Mouse (Mus musculus): ENCODE results near the gene Cers5. TPM values are rescaled to one million over a fixed set of nuclear protein-coding genes. Genes with fewer than 3 reads are reported as not detected.

Gene Cers5
- polyA plus RNA-seq, 1 experiment from 2014 or later = 61.6 TPM

GRCm38 (mm10) chr15:99717386-99718334 is 55.0 kb downstream of the Cers5 start, which contains the start of gene Gpd1:
Gpd1 (plus strand) TSS chr15:99717515.
- no peak for DNase-seq (ENCODE audit: low spot score)
- H3K4me3 ChIP-seq (ENCODE audit: low read depth, low read length) = no peak within 1 kb of the TSS
- no peak for ATAC-seq (ENCODE audit: low FRiP score)
- no peaks in the 10 kb centered on the region for H3K4me1 ChIP-seq (replicated peaks; ENCODE audit: control insufficient read depth, insufficient read depth, low read length)
- 77% methylated on average over 24 of the region's 26 CpGs for WGBS
- H3K27me3 ChIP-seq (ENCODE audit: control insufficient read depth, insufficient read depth, low read length) = no peaks in the 10 kb centered on the region
- peaks cover 11% of the 10 kb centered on the region for H3K36me3 ChIP-seq (ENCODE audit: control insufficient read depth, insufficient read depth, low read length)
- no peak within 1 kb of the TSS for H3K27ac ChIP-seq (ENCODE audit: low read depth, low read length)
- no peak within 1 kb of the TSS for H3K4me2 ChIP-seq (replicated peaks; ENCODE audit: low read depth, low read length)
- no peak within 1 kb of the TSS for H3K9ac ChIP-seq (ENCODE audit: low read depth, low read length)
- H3K9me3 ChIP-seq (ENCODE audit: control insufficient read depth, low read length) = no peaks in the 10 kb centered on the region

- H3K36me3 ChIP-seq (ENCODE audit: control insufficient read depth, insufficient read depth, low read length) = peaks cover 12% of the 10 kb centered on the region
- WGBS = 87% methylated on average over 12 of the region's 12 CpGs
These were observed 55.9 kb downstream of the Cers5 start for GRCm38 (mm10) chr15:99716814-99717213.

GRCm38 (mm10) chr15:99715982-99716746 is 56.5 kb downstream of the Cers5 start:
- H3K36me3 ChIP-seq (ENCODE audit: control insufficient read depth, insufficient read depth, low read length) = peaks cover 16% of the 10 kb centered on the region
- no peaks in the 10 kb centered on the region for H3K27me3 ChIP-seq (ENCODE audit: control insufficient read depth, insufficient read depth, low read length)
- no peak overlapping the region for H3K9ac ChIP-seq (ENCODE audit: low read depth, low read length)
- DNase-seq (ENCODE audit: low spot score) = no peak
- H3K4me1 ChIP-seq (replicated peaks; ENCODE audit: control insufficient read depth, insufficient read depth, low read length) = no peaks in the 10 kb centered on the region
- ATAC-seq (ENCODE audit: low FRiP score) = no peak
- H3K4me2 ChIP-seq (replicated peaks; ENCODE audit: low read depth, low read length) = no peak overlapping the region
- 71% methylated on average over 11 of the region's 11 CpGs for WGBS
- H3K4me3 ChIP-seq (ENCODE audit: low read depth, low read length) = no peak overlapping the region
- no peak overlapping the region for H3K27ac ChIP-seq (ENCODE audit: low read depth, low read length)
- no peaks in the 10 kb centered on the region for H3K9me3 ChIP-seq (ENCODE audit: control insufficient read depth, low read length)

More at GRCm38 (mm10) chr15:99716814-99717213, 55.9 kb downstream of the Cers5 start:
- no peak overlapping the region for H3K9ac ChIP-seq (ENCODE audit: low read depth, low read length)
- H3K27ac ChIP-seq (ENCODE audit: low read depth, low read length) = no peak overlapping the region
- no peak overlapping the region for H3K4me2 ChIP-seq (replicated peaks; ENCODE audit: low read depth, low read length)
- no peak for DNase-seq (ENCODE audit: low spot score)
- no peaks in the 10 kb centered on the region for H3K4me1 ChIP-seq (replicated peaks; ENCODE audit: control insufficient read depth, insufficient read depth, low read length)
- ATAC-seq (ENCODE audit: low FRiP score) = no peak
- H3K27me3 ChIP-seq (ENCODE audit: control insufficient read depth, insufficient read depth, low read length) = no peaks in the 10 kb centered on the region
- no peak overlapping the region for H3K4me3 ChIP-seq (ENCODE audit: low read depth, low read length)
- no peaks in the 10 kb centered on the region for H3K9me3 ChIP-seq (ENCODE audit: control insufficient read depth, low read length)

GRCm38 (mm10) chr15:99715361-99715865 is 57.3 kb downstream of the Cers5 start:
- no peak; the same call in 1 of the 2 replicates for ATAC-seq (ENCODE audit: low FRiP score)
- Histone ChIP-seq H3K27me3 (ENCODE audit: control insufficient read depth, insufficient read depth, low read length) (no peaks in the 10 kb centered on the region), H3K4me3 (ENCODE audit: low read depth, low read length) (no peak overlapping the region), H3K36me3 (ENCODE audit: control insufficient read depth, insufficient read depth, low read length) (peaks cover 19% of the 10 kb centered on the region), H3K4me2 (replicated peaks; ENCODE audit: low read depth, low read length) (no peak overlapping the region), H3K9ac (ENCODE audit: low read depth, low read length) (no peak overlapping the region), H3K9me3 (ENCODE audit: control insufficient read depth, low read length) (no peaks in the 10 kb centered on the region), H3K4me1 (replicated peaks; ENCODE audit: control insufficient read depth, insufficient read depth, low read length) (no peaks in the 10 kb centered on the region), H3K27ac (ENCODE audit: low read depth, low read length) (no peak overlapping the region)
- 90% methylated on average over 13 of the region's 13 CpGs for WGBS
- no peak for DNase-seq (ENCODE audit: low spot score)

GRCm38 (mm10) chr15:99714858-99715257 is 57.8 kb downstream of the Cers5 start:
- no peaks in the 10 kb centered on the region for H3K9me3 ChIP-seq (ENCODE audit: control insufficient read depth, low read length)
- H3K27ac ChIP-seq (ENCODE audit: low read depth, low read length) = no peak overlapping the region
- 51% methylated on average over 7 of the region's 7 CpGs for WGBS
- H3K4me2 ChIP-seq (replicated peaks; ENCODE audit: low read depth, low read length) = no peak overlapping the region
- H3K4me1 ChIP-seq (replicated peaks; ENCODE audit: control insufficient read depth, insufficient read depth, low read length) = no peaks in the 10 kb centered on the region
- H3K4me3 ChIP-seq (ENCODE audit: low read depth, low read length) = no peak overlapping the region
- no peak overlapping the region for H3K9ac ChIP-seq (ENCODE audit: low read depth, low read length)
- ATAC-seq (ENCODE audit: low FRiP score) (peak; percentile 52), DNase-seq (ENCODE audit: low spot score) (peak; percentile 86)
- H3K27me3 ChIP-seq (ENCODE audit: control insufficient read depth, insufficient read depth, low read length) = no peaks in the 10 kb centered on the region
- H3K36me3 ChIP-seq (ENCODE audit: control insufficient read depth, insufficient read depth, low read length) = peaks cover 22% of the 10 kb centered on the region

- H3K27ac ChIP-seq (ENCODE audit: low read depth, low read length) = no peak overlapping the region
- H3K4me3 ChIP-seq (ENCODE audit: low read depth, low read length) = no peak overlapping the region
- H3K27me3 ChIP-seq (ENCODE audit: control insufficient read depth, insufficient read depth, low read length) = no peaks in the 10 kb centered on the region
- peaks cover 23% of the 10 kb centered on the region for H3K36me3 ChIP-seq (ENCODE audit: control insufficient read depth, insufficient read depth, low read length)
- ATAC-seq (ENCODE audit: low FRiP score) (no peak), DNase-seq (ENCODE audit: low spot score) (no peak)
- H3K9me3 ChIP-seq (ENCODE audit: control insufficient read depth, low read length) = no peaks in the 10 kb centered on the region
- no peak overlapping the region for H3K9ac ChIP-seq (ENCODE audit: low read depth, low read length)
- H3K4me1 ChIP-seq (replicated peaks; ENCODE audit: control insufficient read depth, insufficient read depth, low read length) = no peaks in the 10 kb centered on the region
- WGBS = 70% methylated on average over 4 of the region's 4 CpGs
- no peak overlapping the region for H3K4me2 ChIP-seq (replicated peaks; ENCODE audit: low read depth, low read length)
These were observed 58.5 kb downstream of the Cers5 start for GRCm38 (mm10) chr15:99714206-99714605.

- Histone ChIP-seq H3K4me1 (replicated peaks; ENCODE audit: control insufficient read depth, insufficient read depth, low read length) (no peaks in the 10 kb centered on the region), H3K9ac (ENCODE audit: low read depth, low read length) (no peak overlapping the region), H3K4me2 (replicated peaks; ENCODE audit: low read depth, low read length) (no peak overlapping the region), H3K4me3 (ENCODE audit: low read depth, low read length) (no peak overlapping the region), H3K9me3 (ENCODE audit: control insufficient read depth, low read length) (no peaks in the 10 kb centered on the region), H3K27ac (ENCODE audit: low read depth, low read length) (peak overlapping the region; percentile 59; the same call in 1 of the 2 replicates), H3K36me3 (ENCODE audit: control insufficient read depth, insufficient read depth, low read length) (peaks cover 29% of the 10 kb centered on the region), H3K27me3 (ENCODE audit: control insufficient read depth, insufficient read depth, low read length) (no peaks in the 10 kb centered on the region)
- no peak for ATAC-seq (ENCODE audit: low FRiP score)
- 85% methylated on average over 3 of the region's 3 CpGs for WGBS
- no peak for DNase-seq (ENCODE audit: low spot score)
These were observed 59.1 kb downstream of the Cers5 start for GRCm38 (mm10) chr15:99713569-99713968.

GRCm38 (mm10) chr15:99712666-99713559 is 59.8 kb downstream of the Cers5 start:
- Histone ChIP-seq H3K4me1 (replicated peaks; ENCODE audit: control insufficient read depth, insufficient read depth, low read length) (no peaks in the 10 kb centered on the region), H3K9ac (ENCODE audit: low read depth, low read length) (no peak overlapping the region), H3K4me2 (replicated peaks; ENCODE audit: low read depth, low read length) (no peak overlapping the region), H3K4me3 (ENCODE audit: low read depth, low read length) (no peak overlapping the region), H3K27ac (ENCODE audit: low read depth, low read length) (peak overlapping the region; percentile 59), H3K27me3 (ENCODE audit: control insufficient read depth, insufficient read depth, low read length) (no peaks in the 10 kb centered on the region), H3K9me3 (ENCODE audit: control insufficient read depth, low read length) (no peaks in the 10 kb centered on the region), H3K36me3 (ENCODE audit: control insufficient read depth, insufficient read depth, low read length) (peaks cover 34% of the 10 kb centered on the region)
- 68% methylated on average over 13 of the region's 13 CpGs for whole genome bisulfite sequencing
- ATAC-seq (ENCODE audit: low FRiP score) (0 out of 2 replicates have a peak, but pooled peaks have one; percentile 13), DNase-seq (ENCODE audit: low spot score) (no peak)

Measured in hindbrain, embryonic 11.5 days (tissue).